In genomic region chr6:113502801-113503200, GRCm38 (mm10) we compare ENCODE assay signal across 13 mouse cellular contexts. TPM values are rescaled to one million over a fixed set of nuclear protein-coding genes. Genes with fewer than 3 reads are reported as not detected.
"Had no signal": no experiment of that assay in that cellular context is flagged by ENCODE, and none has a peak within 500 bp of the region (broad histone marks: within the 10 kb centered on the region; RNA-seq: fewer than 3 reads in every experiment).

No protein-coding gene starts in this region.

- DNase-seq: liver, postnatal 0 days; lung, adult 2 months; lung, postnatal 14 days; lung, postnatal 36 days; retina, postnatal 1 day; right cerebral cortex, adult 18-20 months; right cerebral cortex, postnatal 25 days; right cerebral cortex, postnatal 4 days; thymus, adult 2 months; thymus, postnatal 25 days; thymus, postnatal 4 days had no signal

RNA-seq across cellular contexts. Expression of gene Prrt3, which starts 1.1 kb away (rescaled TPM):
- total RNA-seq: megakaryocyte progenitor cell, adult 5-6 weeks; monocyte, adult 5-6 weeks had no signal

RNA-seq across cellular contexts. Expression of gene Il17rc, which starts 31.6 kb away (rescaled TPM):
- total RNA-seq: megakaryocyte progenitor cell, adult 5-6 weeks; monocyte, adult 5-6 weeks had no signal
